Mouse (Mus musculus) kidney, adult 2 months (tissue): ENCODE measurements around the gene Ncln. TPM values are rescaled to one million over a fixed set of nuclear protein-coding genes. Genes with fewer than 3 reads are reported as not detected.
"Not testable (repeated sequence)": the region's sequence is repeated elsewhere in the genome, so short reads cannot be mapped to it uniquely, and the experiment has no call there.

Source experiments
- DNase-seq: peaks from one replicate; pipeline ENCODE4 v3.0.0; 2021
- H3K27ac ChIP-seq: fragments of 200-500 bp; 2 replicates; pipeline ENCODE4 v1.5.1; 2012; ENCODE audit warnings: low read depth, low read length, control low read depth, inconsistent platforms; ENCODE audit not compliant: insufficient read depth
- H3K27me3 ChIP-seq: fragments of 200-500 bp; replicated peaks from 2 replicates; pipeline ENCODE4 v1.6.1; 2012; ENCODE audit warnings: mild to moderate bottlenecking, moderate library complexity, low read length, inconsistent platforms; ENCODE audit not compliant: control insufficient read depth, insufficient read depth
- H3K36me3 ChIP-seq: fragments of 200-500 bp; 2 replicates; pipeline ENCODE4 v1.6.1; 2012; ENCODE audit warnings: mild to moderate bottlenecking, moderate library complexity, low read length, inconsistent platforms; ENCODE audit not compliant: control insufficient read depth, insufficient read depth
- H3K4me1 ChIP-seq: fragments of 200-500 bp; 2 replicates; pipeline ENCODE4 v1.6.1; 2011; ENCODE audit warnings: low read length; ENCODE audit not compliant: control insufficient read depth, insufficient read depth
- H3K4me3 ChIP-seq: fragments of 200-500 bp; 2 replicates; pipeline ENCODE4 v1.5.1; 2011; ENCODE audit warnings: mild to moderate bottlenecking, low read depth, low read length, control low read depth; ENCODE audit not compliant: insufficient read depth
- CTCF ChIP-seq: fragments of 200-500 bp; conservative IDR thresholded peaks from 2 replicates; pipeline ENCODE4 v1.5.1; 2011; ENCODE audit warnings: low read depth, mild to moderate bottlenecking, control low read depth, low read length, moderate library complexity, mixed read lengths; ENCODE audit not compliant: insufficient read depth, insufficient read length
- POLR2A ChIP-seq: fragments of 200-500 bp; IDR thresholded peaks from one replicate; pipeline ENCODE4 v1.6.1; 2011; ENCODE audit warnings: low read depth, low read length, control low read depth
- WGBS: fragments of 180-500 bp; shearing (Covaris S2); methylation state at CpG from one replicate; pipeline ENCODE4 v1.1.7; 2018; 5-methylcytosine and 5-hydroxymethylcytosine counted together
- polyA plus RNA-seq: library from polyadenylated mRNA; depleted of rRNA; stranded (reverse); fragments of >200 nt; gene quantifications from 2 replicates; pipeline ENCODE4 v1.2.3, GENCODE M21; 2012; rRNA removed

Gene Ncln
- polyA plus RNA-seq, 1 experiment, result 148 TPM

GRCm38 (mm10) chr10:81452947-81453288 lies 43.3 kb downstream of the Ncln start:
- DNase-seq, result no peak
- WGBS, result 6% methylated on average over 14 of the region's 14 CpGs
- no peak for TF ChIP-seq CTCF
- no peak for TF ChIP-seq POLR2A
- no peaks in the 10 kb centered on the region for H3K27me3 ChIP-seq
- no peaks in the 10 kb centered on the region for H3K4me1 ChIP-seq
- no peaks in the 10 kb centered on the region for H3K36me3 ChIP-seq
- H3K27ac ChIP-seq, result no peak overlapping the region
- H3K4me3 ChIP-seq, result no peak overlapping the region

- H3K4me1 ChIP-seq, result no peaks in the 10 kb centered on the region
- H3K27me3 ChIP-seq, result no peaks in the 10 kb centered on the region
- TF ChIP-seq CTCF, result no peak
- TF ChIP-seq POLR2A, result no peak
- no peak for DNase-seq
- WGBS, result 8% methylated on average over 36 of the region's 36 CpGs
- H3K36me3 ChIP-seq, result no peaks in the 10 kb centered on the region
- no peak overlapping the region for H3K27ac ChIP-seq
- no peak overlapping the region for H3K4me3 ChIP-seq
Observed at GRCm38 (mm10) chr10:81452237-81452946, 43.8 kb downstream of the Ncln start.

GRCm38 (mm10) chr10:81451365-81451745 lies 44.8 kb downstream of the Ncln start:
- no peak overlapping the region for H3K27ac ChIP-seq
- H3K27me3 ChIP-seq, result no peaks in the 10 kb centered on the region
- no peak overlapping the region for H3K4me3 ChIP-seq
- no peak for DNase-seq
- no peaks in the 10 kb centered on the region for H3K36me3 ChIP-seq
- TF ChIP-seq CTCF (no peak), POLR2A (no peak)
- 22% methylated on average over 6 of the region's 6 CpGs for WGBS
- no peaks in the 10 kb centered on the region for H3K4me1 ChIP-seq

GRCm38 (mm10) chr10:81450641-81451364 lies 45.4 kb downstream of the Ncln start:
- H3K27me3 ChIP-seq, result no peaks in the 10 kb centered on the region
- no peak overlapping the region for H3K27ac ChIP-seq
- TF ChIP-seq POLR2A, result no peak
- no peak for TF ChIP-seq CTCF
- no peaks in the 10 kb centered on the region for H3K36me3 ChIP-seq
- DNase-seq, result no peak
- no peaks in the 10 kb centered on the region for H3K4me1 ChIP-seq
- no peak overlapping the region for H3K4me3 ChIP-seq
- WGBS, result 58% methylated on average over 9 of the region's 9 CpGs

- 2% methylated on average over 7 of the region's 7 CpGs for WGBS
- H3K4me3 ChIP-seq, result no peak overlapping the region
- no peak overlapping the region for H3K27ac ChIP-seq
- no peaks in the 10 kb centered on the region for H3K36me3 ChIP-seq
- no peaks in the 10 kb centered on the region for H3K27me3 ChIP-seq
- H3K4me1 ChIP-seq, result no peaks in the 10 kb centered on the region
- peak; percentile 86 for DNase-seq
- TF ChIP-seq CTCF (peak; percentile 100), POLR2A (no peak)
Observed at GRCm38 (mm10) chr10:81450140-81450539, 46.1 kb downstream of the Ncln start.

- not testable (repeated sequence) for H3K27me3 ChIP-seq, H3K27ac ChIP-seq, H3K4me1 ChIP-seq, H3K36me3 ChIP-seq, H3K4me3 ChIP-seq
- 34% methylated on average over 2 of the region's 2 CpGs for WGBS
- peak; percentile 22 for DNase-seq
Observed at GRCm38 (mm10) chr10:81445516-81445915, 50.7 kb downstream of the Ncln start.

GRCm38 (mm10) chr10:81441019-81441418 lies 55.2 kb downstream of the Ncln start:
- TF ChIP-seq POLR2A (no peak), CTCF (no peak)
- peaks cover under 1% of the 10 kb centered on the region; the same call in 1 of the 2 replicates for H3K4me1 ChIP-seq
- no peak overlapping the region for H3K27ac ChIP-seq
- no peaks in the 10 kb centered on the region for H3K36me3 ChIP-seq
- peak; percentile 43 for DNase-seq
- H3K4me3 ChIP-seq, result no peak overlapping the region
- no peaks in the 10 kb centered on the region for H3K27me3 ChIP-seq

Other genes with a start within 250 kb of the Ncln start
- 0.57 and 1.5 TPM in 2 replicates for gene Matk, start 243.5 kb downstream of the Ncln start, polyA plus RNA-seq
- gene Mrpl54, start 229.5 kb downstream of the Ncln start, polyA plus RNA-seq, result 130 TPM in 2 replicates
- 142 and 147 TPM in 2 replicates for gene Apba3, start 229.4 kb downstream of the Ncln start, polyA plus RNA-seq
- 13.2 and 19.0 TPM in 2 replicates for gene Tjp3, start 204.8 kb downstream of the Ncln start, polyA plus RNA-seq
- 70.7 and 76.3 TPM in 2 replicates for gene Pip5k1c, start 203.4 kb downstream of the Ncln start, polyA plus RNA-seq
- 23.7 and 24.5 TPM in 2 replicates for gene Cactin, start 175.3 kb downstream of the Ncln start, polyA plus RNA-seq
- 16.6 and 21.7 TPM in 2 replicates for gene Tbxa2r, start 167.7 kb downstream of the Ncln start, polyA plus RNA-seq
- 1.4 and 1.5 TPM in 2 replicates for gene Gipc3, start 153.1 kb downstream of the Ncln start, polyA plus RNA-seq
- 66.4 and 82.1 TPM in 2 replicates for gene Hmg20b, start 145.9 kb downstream of the Ncln start, polyA plus RNA-seq
- 23.4 and 28.1 TPM in 2 replicates for gene Mfsd12, start 138.9 kb downstream of the Ncln start, polyA plus RNA-seq
- gene 4930404N11Rik, start 130.6 kb downstream of the Ncln start, polyA plus RNA-seq, result 0.16 and 0.61 TPM in 2 replicates
- gene Fzr1, start 117.9 kb downstream of the Ncln start, polyA plus RNA-seq, result 41.1 and 49.8 TPM in 2 replicates
- gene Dohh, start 112.0 kb downstream of the Ncln start, polyA plus RNA-seq, result 60.6 and 79.8 TPM in 2 replicates
- gene Gm48551, start 111.9 kb downstream of the Ncln start, polyA plus RNA-seq, result 2.1 and 2.3 TPM in 2 replicates
- 1.0 and 2.8 TPM in 2 replicates for gene Gm48552, start 107.4 kb downstream of the Ncln start, polyA plus RNA-seq
- 693 and 694 TPM in 2 replicates for gene Smim24, start 103.3 kb downstream of the Ncln start, polyA plus RNA-seq
- gene Nfic, start 40.8 kb downstream of the Ncln start, polyA plus RNA-seq, result 64.7 and 82.5 TPM in 2 replicates
- 0.18 and 0.27 TPM in 2 replicates for gene Celf5, start 13.7 kb downstream of the Ncln start, polyA plus RNA-seq
- gene S1pr4, start 3.7 kb upstream of the Ncln start, polyA plus RNA-seq, result 2.3 and 4.9 TPM in 2 replicates
- gene Gna15, start 27.8 kb upstream of the Ncln start, polyA plus RNA-seq, result 1.7 and 2.1 TPM in 2 replicates
- gene Gna11, start 48.8 kb upstream of the Ncln start, polyA plus RNA-seq, result 93.0 and 107 TPM in 2 replicates
- gene Aes, start 63.1 kb upstream of the Ncln start, polyA plus RNA-seq, result 2,250 and 2,535 TPM in 2 replicates
- 63.7 and 93.5 TPM in 2 replicates for gene Tle2, start 78.2 kb upstream of the Ncln start, polyA plus RNA-seq
- 3.9 and 4.3 TPM in 2 replicates for gene Tle6, start 104.7 kb upstream of the Ncln start, polyA plus RNA-seq
- gene BC025920, start 109.9 kb upstream of the Ncln start, polyA plus RNA-seq, result 1.0 and 1.1 TPM in 2 replicates
- gene Sirt6, start 131.4 kb upstream of the Ncln start, polyA plus RNA-seq, result 16.3 and 19.7 TPM in 2 replicates
- 67.1 and 81.0 TPM in 2 replicates for gene Ankrd24, start 132.1 kb upstream of the Ncln start, polyA plus RNA-seq
- gene Gm10778, start 152.7 kb upstream of the Ncln start, polyA plus RNA-seq, result 0.45 and 0.56 TPM in 2 replicates
- gene Zfp433, start 208.4 kb upstream of the Ncln start, polyA plus RNA-seq, result 0.67 and 0.80 TPM in 2 replicates